Comparison of ENCODE assay signal across 24 mouse cellular contexts in genomic region chr17:79029226-79029625, GRCm38 (mm10).
"Had no signal": no experiment of that assay in that cellular context is flagged by ENCODE, and none has a peak within 500 bp of the region (broad histone marks: within the 10 kb centered on the region; RNA-seq: fewer than 3 reads in every experiment).

No protein-coding gene starts in this region.

- DNase-seq: gastrocnemius, adult 2 months; gastrocnemius, postnatal 10 days; gastrocnemius, postnatal 25 days; heart, adult 18-20 months; heart, postnatal 14 days; heart, postnatal 36 days; kidney, adult 11 months; kidney, adult 8-10 months; kidney, postnatal 36 days; layer of hippocampus, adult 9-11 months; layer of hippocampus, postnatal 36 days; left cerebral cortex, postnatal 4 days; liver, embryonic 13.5 days had no signal

- H3K36me3 ChIP-seq: heart, embryonic 13.5 days; heart, embryonic 15.5 days; hindbrain, embryonic 13.5 days; hindbrain, embryonic 15.5 days; kidney, embryonic 15.5 days; limb, embryonic 13.5 days; limb, embryonic 15.5 days; liver, embryonic 13.5 days had no signal

- H3K9me3 ChIP-seq: heart, embryonic 13.5 days; heart, embryonic 15.5 days; hindbrain, embryonic 15.5 days; limb, embryonic 13.5 days; limb, embryonic 15.5 days; liver, embryonic 13.5 days had no signal

- H3K4me3 ChIP-seq: gastrocnemius, adult 2 months; heart, embryonic 13.5 days; heart, embryonic 15.5 days; hindbrain, embryonic 13.5 days; hindbrain, embryonic 15.5 days; kidney, embryonic 15.5 days; limb, embryonic 13.5 days; limb, embryonic 15.5 days; liver, embryonic 13.5 days had no signal

- H3K27ac ChIP-seq: gastrocnemius, adult 2 months; heart, embryonic 13.5 days; heart, embryonic 15.5 days; hindbrain, embryonic 13.5 days; hindbrain, embryonic 15.5 days; hindbrain, postnatal 0 days; kidney, embryonic 15.5 days; kidney, postnatal 0 days; limb, embryonic 13.5 days; limb, embryonic 15.5 days; liver, embryonic 13.5 days had no signal

- H3K27me3 ChIP-seq: heart, embryonic 13.5 days; heart, embryonic 15.5 days; hindbrain, embryonic 13.5 days; hindbrain, embryonic 15.5 days; kidney, embryonic 15.5 days; limb, embryonic 15.5 days; liver, embryonic 13.5 days had no signal

- ATAC-seq: hindbrain, postnatal 0 days; intestine, embryonic 16.5 days had no signal

- H3K4me1 ChIP-seq: heart, embryonic 15.5 days; hindbrain, embryonic 13.5 days; hindbrain, embryonic 15.5 days; limb, embryonic 13.5 days; limb, embryonic 15.5 days; liver, embryonic 13.5 days had no signal

- H3K4me2 ChIP-seq: heart, embryonic 11.5 days; heart, embryonic 13.5 days; heart, embryonic 15.5 days; hindbrain, embryonic 13.5 days; hindbrain, embryonic 15.5 days; kidney, embryonic 15.5 days; limb, embryonic 13.5 days; limb, embryonic 15.5 days; liver, embryonic 13.5 days had no signal

- H3K9ac ChIP-seq: heart, embryonic 13.5 days; heart, embryonic 15.5 days; hindbrain, embryonic 13.5 days; hindbrain, embryonic 15.5 days; kidney, embryonic 15.5 days; limb, embryonic 13.5 days; limb, embryonic 15.5 days; liver, embryonic 13.5 days had no signal
